Mouse (Mus musculus) adrenal gland (tissue): ENCODE measurements around the gene Tjp1.

ENCODE experiments used
- intact Hi-C: fragments of 180-260 bp; cut with DNase I; formaldehyde crosslinking; loops from one replicate; pipeline ENCODE4 v1.15.1; 2025

The Tjp1 gene

DNA sequence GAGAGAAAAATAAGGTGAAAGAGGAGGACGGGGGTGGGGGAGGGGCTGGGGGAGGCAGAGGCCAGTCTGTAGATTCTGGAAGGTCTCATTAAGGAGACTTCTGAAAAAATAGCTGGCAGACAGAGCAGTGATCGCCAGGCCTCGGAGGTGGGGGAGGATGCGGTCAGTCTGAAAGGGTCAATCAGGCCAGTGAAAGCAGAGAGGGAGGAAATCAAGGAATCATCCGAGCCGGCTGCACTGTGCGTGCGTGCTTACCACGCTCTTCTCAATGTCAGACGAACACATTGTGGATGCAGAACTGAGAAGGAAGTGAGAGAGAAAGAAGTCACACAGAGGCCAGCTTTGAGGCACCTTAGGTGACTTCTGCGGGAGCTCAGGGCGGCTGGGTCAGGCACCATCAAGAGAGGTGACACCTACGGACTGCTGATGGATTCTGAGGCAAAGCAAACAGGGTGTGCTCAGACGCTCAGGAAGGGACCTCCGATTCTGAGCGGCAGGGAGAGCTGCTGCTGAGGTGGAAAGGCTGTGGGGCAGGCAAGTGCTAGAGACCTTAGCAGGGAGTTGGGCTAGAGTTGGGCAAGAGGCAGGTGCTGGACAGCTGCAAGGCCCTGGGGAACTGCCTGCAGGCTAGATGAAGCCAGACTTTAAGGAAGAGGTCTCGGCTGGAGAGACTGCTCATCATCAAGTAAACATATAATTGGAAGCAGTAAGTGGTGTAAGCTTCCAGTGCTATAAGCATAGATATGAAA, 133.7 kb downstream of the Tjp1 start:
- intact Hi-C loops: no loop called here

DNA sequence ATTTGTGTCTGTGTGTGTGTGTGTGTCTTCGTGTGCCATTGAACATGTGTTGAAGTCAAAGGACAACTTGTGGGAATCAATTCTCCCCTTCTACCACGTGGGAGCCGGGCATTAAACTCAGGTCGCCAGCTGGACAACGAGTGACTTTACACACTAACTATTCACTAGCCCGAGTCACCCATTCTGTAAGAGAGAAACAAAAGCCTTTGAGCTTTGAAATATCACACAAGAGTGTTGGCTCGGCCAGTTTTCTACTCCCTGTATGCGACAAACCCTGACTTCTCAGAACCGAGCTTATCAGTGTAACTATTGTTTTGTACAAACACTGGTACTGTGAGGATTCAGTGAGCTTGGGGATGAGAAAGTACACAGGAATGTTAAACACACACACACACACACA, 134.6 kb downstream of the Tjp1 start:
- intact Hi-C loops: no loop called here

DNA sequence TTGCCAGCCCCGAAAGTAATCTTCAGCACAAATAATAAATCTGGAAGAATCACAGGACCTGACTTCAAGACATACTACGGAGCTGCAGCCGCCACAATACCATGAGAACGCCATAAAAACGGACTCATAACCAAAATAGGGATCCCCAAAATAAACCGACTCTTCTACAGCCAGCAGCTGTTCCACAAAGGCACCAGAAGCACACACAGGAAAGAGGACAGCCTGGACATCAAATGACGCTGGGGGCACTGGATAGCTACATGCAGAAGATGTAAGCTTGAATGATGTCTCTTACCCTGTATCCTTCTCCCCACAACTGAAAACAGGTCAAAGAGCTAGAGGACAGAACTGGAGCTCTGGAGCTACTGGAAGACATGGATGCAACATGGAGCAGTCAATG, 138.0 kb downstream of the Tjp1 start:
- intact Hi-C loops: no loop called here

DNA sequence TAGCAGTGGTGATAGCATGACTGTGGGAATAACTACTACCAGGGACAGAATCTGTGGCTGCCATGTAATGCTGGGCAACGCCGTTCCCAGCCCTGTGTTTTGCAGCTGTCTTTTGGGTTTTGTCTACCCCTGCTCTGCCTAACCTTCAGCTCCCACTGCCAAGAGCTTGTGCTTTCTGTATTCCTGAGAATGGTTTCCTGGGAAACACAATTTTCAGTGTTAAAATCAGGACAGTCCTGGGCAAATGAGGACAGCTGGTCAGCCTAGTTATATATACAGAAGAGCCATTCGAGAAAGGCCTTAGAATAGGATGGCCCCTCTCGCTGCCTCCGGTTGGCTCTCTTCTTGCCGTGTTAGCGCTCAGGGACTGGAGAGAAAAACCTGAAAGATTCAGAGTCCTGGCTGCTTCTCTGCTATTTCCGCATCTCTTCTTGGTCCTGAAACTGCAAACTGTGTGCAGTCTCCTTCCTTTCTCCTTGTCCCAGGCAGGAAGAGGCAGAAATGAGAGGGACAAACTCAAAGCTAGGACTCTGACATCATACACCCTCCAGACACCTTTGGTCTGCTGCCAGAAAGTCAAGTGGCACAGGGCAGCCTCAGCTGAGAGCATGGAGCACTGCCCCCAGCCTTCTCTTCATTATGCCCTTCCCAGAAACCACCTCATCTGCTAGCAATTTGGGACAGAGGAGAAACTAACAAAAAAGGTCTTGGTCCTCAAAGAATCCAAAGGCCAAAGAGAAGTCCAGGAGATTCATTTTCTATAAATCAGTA, 139.2 kb downstream of the Tjp1 start:
- intact Hi-C loops: no loop called here

DNA sequence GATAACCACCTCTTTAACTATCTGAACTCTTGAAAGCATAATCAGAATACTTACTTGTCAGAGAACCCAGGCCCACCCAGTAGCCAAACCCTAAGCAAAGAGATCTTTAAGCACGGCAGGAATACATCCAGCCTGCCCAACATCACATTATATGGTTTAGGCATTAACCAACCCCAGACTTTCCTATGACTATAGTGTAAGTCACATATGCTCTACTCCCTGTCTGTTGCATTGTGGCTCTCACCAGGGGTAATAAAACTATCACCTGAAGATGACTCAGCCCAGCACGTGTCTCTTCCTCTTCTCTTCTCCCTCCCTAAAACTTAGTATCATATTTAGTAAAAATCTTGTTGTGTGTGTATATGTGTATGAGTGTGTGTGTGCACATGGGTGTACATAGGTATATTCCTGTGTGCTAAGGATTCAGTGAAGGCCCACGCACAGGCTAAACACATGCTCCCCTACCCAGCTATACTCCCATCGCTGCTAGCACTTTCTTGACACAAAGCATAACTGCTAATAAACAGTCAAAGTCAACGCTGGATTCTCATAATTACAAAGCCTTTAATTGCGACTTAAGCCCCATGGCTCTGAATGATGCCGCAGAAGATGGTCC, 139.9 kb downstream of the Tjp1 start:
- intact Hi-C loops: no loop called here

DNA sequence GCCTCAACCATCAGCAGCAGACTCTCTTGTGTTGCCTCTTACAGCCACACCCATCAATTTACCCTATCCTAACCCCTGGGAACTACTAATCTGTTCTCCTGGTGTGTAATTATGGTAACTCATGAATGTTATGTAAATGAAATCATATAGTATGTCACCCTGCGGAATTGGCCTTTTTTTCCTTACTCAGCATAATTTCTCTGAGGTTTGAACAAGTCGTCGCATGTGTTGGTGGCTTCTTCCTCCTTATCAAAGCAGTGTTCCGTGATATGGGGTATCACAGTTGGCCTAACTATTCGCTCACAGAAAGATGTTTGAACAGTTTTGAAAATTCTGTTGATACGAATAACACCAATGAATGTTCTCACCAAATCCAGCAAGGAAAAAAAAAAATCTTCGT, 142.8 kb downstream of the Tjp1 start:
- intact Hi-C loops: no loop called here

DNA sequence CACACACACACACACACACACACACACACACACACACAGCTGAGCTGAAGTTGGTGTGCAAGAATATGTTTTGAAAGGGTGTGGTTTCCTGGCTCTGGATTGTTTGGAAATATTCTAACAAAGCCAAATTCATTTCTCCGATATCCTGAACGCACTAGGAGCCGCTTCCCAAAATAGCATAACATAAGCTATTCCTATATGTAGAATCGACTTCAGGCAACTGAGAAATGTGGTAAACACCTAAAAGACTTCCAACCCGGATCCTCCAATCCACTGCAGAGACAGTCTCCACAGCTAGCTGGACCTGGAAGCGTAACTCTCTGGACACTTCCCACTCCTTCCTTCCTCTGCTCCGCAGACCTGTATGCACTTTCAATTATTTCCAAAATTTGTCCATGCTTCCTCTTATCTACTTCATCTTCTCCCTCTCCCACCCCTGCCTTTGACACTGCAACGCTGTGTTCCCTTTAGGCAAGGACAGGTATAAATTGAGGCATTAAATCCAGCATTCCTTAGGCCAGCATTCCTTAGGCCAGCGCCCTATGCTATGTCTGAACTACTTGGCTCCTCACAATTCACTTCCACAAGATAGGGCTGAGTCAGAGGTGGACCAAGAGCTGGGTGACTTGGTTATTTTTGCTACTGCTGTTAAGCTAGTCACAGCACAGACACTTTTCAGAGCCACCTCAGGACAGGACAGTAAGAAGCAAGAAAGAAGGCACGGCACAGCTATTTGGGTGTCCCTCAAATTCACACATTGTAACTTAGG, 144.9 kb downstream of the Tjp1 start:
- intact Hi-C loops: no loop called here

DNA sequence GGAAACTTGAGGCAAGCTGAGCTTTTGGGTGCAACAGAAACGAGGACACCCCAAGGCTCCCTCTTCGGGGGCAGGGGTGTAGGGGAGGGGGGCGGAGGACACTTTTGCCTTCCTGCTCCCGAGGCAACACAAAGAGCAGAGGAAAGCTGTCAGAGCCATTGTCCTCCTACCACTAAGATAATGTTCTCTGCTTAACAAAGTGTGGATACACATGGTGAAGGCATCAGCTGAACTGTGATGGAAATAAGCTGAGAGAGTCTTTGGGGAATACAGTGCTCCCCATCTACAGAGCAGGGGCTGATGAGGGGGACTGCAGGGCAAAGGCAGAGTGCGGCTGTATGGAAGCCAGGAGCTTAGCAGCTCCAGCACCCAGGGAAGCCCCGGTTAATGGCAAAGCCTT, 145.7 kb downstream of the Tjp1 start:
- intact Hi-C loops: no loop called here

DNA sequence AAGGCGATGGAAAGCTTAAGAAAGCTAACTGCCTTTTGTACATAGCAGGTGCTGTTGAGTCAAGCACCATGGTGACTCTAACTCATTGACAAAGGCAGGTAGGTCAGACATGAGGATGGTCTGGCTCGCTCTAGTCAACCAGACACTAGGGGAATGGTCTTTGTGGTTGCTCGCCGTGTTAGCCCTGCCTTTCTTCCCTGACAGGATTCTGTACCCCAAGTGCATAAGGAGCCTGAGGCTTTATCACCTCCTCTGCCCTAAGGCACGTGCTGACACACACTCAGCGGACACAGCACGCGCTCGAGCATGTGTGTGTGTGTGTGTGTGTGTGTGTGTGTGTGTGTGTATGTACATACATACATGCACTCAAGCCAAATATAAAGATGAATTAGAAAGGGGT, 146.9 kb downstream of the Tjp1 start:
- intact Hi-C loops: no loop called here

DNA sequence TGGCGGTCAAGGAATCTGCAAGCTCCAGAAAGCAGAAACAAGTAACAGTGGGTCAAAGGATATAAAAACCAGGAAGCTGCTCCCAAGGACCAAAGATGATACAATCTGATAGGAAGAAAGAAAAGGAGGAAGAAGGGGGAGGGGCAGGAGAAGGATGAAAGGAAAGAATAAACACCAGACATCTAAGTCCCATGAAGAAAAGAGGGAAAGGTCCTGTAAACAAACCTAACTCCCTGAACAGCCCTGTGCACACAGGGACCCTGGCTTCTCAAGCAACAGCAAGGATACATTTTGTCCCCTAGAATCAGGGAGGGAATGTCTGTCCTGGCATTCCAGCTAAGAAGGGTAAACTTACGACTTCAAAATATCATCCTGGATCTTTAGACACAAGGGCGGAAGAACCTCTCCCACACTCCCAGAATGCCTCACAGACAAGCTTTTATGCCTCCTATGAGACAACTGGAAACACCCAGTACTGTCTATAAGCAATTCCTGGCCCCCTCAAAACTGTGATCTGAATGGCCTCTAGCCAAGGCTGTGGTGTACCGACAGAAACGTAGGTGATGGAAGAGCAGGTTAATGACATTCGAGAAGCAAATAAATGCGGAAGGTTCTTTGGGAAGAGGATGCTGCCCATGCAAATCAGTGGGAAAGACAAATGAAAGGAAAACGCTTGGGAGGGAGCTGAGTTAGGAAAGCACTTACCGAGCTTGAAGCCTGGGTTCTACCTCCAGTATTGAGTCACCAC, 148.6 kb downstream of the Tjp1 start:
- intact Hi-C loops: no loop called here

DNA sequence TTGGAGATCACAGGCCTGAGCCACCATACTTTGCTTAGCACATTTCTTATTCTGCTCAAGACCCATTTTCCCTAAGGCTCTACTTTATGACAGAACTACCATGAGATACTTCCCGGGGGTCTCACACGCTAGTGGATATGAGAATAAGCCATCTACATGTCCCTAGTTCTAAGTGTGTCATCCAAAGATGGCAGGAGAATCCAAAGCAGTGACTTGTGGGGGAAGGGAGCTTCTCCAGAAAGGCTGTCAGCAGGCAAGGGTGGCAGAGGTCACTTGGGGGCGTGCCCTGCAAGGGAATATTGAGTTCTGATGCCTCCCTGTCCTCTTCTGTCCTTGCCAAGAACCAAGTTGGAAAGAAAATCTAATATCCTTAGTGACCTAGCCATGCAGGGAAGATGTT, 150.1 kb downstream of the Tjp1 start:
- intact Hi-C loops: no loop called here

DNA sequence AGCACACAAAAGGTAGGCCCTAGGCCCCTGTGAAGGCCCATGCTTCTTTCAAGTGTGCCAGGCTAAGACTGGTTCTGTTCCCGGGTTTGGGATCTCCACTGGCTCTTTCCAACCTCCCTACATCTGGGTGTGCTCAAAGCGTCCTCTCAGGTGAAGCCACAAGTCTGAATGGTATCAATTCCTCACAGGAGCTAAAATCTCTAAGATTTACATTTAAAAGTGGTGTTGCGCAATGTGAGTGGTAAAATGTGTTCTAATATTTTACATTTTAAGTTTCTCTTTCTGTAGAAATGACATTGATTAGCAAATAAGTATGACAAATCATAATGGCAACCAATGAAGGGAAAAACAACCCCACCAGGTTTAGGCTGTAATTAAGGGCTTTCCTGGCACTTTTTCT, 152.0 kb downstream of the Tjp1 start:
- intact Hi-C loops: no loop called here

DNA sequence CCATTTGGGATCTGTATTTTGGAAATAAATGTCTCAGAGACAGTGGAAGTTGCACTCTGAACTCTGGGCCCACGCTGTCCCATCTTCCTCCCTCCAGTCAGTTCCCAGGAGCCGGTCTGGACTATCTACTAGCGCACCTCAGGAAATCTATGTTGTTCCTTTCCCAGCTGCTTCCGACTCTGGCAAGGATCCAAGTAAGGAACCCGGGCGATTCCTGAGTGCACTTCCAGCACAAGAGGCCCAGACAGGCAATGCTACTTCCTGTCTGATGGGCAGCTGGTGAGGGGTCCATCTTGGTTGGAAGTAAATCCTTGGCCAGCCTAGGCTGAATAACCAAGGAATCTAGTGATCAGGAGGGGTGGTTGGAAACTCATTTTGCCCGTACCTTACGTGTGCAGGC, 152.4 kb downstream of the Tjp1 start:
- intact Hi-C loops: no loop called here

DNA sequence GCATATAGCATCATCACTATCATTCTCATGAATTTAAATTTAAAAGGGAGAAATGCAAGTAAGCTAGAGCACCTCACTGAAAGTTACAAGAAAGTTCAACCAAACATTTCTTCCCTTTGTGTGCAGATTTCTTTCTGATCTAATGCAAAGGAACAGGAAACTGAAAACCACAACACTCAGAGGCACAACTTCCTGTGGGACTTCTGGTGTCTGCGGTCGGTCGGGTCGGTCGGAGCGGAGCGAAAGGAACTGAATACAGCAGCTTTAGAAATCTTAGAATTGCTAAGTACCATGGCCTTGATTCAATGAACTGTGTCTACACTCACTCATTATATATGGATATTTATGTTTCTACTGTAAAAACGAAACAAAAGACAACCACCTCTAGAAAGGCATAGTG, 154.2 kb downstream of the Tjp1 start:
- intact Hi-C loops: no loop called here

DNA sequence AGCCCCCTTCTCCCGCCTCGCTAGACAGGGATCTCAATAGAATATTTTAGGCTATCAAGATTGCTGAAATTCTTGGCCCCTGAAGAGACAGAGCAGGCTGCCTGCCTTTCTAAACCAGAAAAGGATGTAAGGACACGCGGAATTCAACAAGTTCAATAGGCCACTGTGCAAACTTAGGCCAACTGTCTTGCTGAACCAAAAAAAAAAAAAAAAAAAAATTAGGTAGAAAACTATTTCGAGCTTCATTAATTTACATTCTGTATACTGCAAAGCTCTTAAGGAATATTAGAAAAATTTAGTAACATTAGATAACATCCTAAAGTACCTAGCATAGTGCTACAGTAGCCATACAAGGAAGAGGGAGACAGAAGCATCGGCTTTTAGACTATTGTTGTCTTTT, 155.8 kb downstream of the Tjp1 start:
- intact Hi-C loops: no loop called here

DNA sequence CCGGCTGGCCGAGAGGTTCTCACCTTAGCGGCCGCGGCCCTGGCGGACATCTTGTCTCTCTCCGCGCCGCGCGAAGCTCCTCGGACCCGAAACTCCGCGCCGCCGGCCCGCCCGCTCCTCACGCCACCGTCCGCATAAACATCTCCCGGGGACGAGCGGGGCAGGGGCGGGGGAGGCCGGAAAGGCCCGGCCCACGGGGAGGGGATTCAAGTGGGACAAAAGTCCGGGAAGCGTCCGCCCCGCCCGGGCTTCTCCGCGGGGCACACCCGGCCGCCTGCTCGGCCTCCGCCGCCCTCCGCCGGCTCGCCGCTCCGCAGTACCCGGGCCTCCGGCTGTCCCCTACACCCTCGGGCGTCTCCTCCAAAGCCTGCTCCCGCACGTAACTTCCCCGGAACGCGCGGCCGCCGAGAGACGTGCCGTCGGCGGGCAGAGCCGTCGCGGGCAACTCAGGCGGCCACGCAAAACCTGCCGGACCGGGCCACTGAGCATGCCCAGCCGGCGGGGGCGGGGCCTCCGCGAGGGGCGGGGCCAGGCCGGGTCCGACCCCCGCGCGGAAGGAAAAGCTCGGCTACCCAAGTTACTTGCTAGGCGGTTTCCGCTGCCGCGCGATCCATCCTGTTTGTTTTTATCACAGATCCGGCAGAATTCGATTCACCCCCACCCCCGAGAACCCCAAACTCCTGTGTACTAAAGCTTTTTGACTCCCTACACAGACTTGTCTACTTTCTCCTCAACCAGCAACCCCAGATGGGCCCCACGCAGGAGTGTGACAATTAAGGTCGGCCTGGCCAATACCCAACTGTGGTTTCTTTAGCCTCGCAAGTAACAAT, 156.6 kb downstream of the Tjp1 start:
- intact Hi-C loops: no loop called here

DNA sequence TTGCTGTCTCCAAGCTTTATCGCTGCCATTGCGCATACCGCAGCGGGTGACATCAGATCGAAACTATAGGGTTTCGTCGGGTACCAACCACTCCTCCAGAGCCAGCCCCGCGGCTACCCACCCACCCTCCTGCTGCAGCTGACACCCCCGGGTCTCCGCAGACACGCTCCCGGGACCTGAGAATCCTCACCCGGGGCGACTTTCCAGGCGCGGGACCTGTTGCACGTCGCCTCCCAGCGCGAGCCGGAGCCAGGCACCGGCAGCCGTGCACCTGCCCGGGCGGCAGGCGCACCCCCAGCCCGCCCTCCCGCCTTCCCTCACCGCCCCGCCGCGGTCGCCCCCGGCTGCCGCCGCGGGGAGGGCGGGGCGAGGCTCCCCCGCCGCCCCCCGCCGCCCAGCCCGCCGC, 157.2 kb downstream of the Tjp1 start:
- intact Hi-C loops: no loop called here

DNA sequence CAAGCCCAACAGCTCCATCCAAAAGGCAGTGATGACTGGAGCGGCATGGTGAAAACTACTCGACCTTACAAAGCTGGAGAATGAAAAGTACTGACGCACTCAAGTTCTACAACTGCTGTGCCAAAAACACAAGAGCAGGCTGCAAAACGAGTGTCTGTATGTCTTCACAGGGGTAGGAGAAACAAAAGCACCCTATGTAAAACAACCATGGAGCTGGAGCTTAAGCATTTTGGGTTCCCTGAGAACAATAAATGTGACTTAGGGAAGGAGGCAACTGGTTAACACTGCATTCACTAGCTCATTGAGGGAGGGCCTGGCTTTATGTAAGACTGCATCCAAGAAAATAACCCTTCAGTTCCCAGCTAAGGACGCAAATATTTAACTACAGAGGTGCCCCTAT, 158.5 kb downstream of the Tjp1 start:
- intact Hi-C loops: loop anchor here (10.0 kb wide), 1 partner anchor 106 kb away; no protein-coding TSS in a partner anchor

DNA sequence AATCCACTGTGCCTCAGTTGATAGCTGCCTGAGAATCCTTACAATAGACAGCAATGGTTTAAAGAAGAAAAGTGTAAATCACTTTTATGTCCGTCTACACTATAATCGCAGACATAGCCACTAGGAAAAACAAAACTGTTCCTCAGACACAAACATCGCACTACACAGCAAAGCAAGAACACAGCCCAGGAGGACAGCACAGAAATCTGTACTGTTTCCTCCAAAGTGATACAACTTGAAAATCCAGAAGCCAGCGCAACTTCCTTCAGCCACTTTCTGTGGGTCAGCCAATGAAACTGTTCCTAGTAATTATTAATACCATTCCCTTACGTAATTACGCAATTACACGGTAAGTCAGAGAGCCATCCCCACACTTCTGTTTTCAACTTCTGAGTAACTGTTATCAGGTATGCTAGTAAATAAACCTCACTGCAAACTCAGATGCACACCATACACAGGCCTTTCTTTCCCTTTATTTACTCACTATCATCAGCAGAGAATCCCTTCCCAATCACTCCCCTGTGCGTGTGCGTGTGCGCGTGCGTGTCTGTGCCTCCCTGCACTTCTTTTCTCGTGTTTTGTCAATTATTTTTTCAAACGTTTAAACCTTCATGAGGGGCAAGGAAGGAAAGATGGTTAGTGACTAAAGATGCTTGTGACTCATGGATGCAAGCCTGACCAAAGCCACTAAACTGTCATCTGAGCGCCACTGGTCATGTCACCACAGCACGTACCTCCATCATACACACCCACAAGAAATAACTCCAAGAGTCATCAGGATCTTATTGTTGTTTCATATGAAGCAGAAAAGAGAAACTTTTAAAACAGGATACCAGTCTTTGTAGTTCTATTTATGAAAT, 160.0 kb downstream of the Tjp1 start:
- intact Hi-C loops: loop anchor here (10.0 kb wide), 1 partner anchor 107 kb away; no protein-coding TSS in a partner anchor
